ENCODE assay signal across 13 mouse cellular contexts in genomic region chr3:101447239-101447638, GRCm38 (mm10).
"Had no signal": no experiment of that assay in that cellular context is flagged by ENCODE, and none has a peak within 500 bp of the region (broad histone marks: within the 10 kb centered on the region; RNA-seq: fewer than 3 reads in every experiment).

No protein-coding gene starts in this region.

- H3K27ac ChIP-seq: kidney, postnatal 0 days; limb, embryonic 10.5 days; liver, embryonic 15.5 days; midbrain, embryonic 12.5 days had no signal

- H3K36me3 ChIP-seq: liver, embryonic 15.5 days had no signal

- H3K9ac ChIP-seq: liver, embryonic 15.5 days; midbrain, embryonic 12.5 days had no signal

- H3K4me3 ChIP-seq: limb, embryonic 10.5 days; liver, embryonic 15.5 days; midbrain, embryonic 12.5 days had no signal

- H3K27me3 ChIP-seq: liver, embryonic 15.5 days; midbrain, embryonic 12.5 days had no signal

- ATAC-seq: lung, postnatal 0 days had no signal

- H3K4me2 ChIP-seq: liver, embryonic 11.5 days; liver, embryonic 15.5 days; midbrain, embryonic 12.5 days had no signal

- H3K9me3 ChIP-seq: limb, embryonic 10.5 days; liver, embryonic 15.5 days; midbrain, embryonic 12.5 days had no signal

- DNase-seq: kidney, adult 11 months; kidney, adult 9 months; kidney, postnatal 36 days; lung, adult 2 months; lung, postnatal 36 days; thymus, adult 2 months; thymus, postnatal 25 days had no signal

- H3K4me1 ChIP-seq: liver, embryonic 15.5 days; midbrain, embryonic 12.5 days had no signal
